Mouse (Mus musculus) adrenal gland (tissue): ENCODE measurements at regions not wholly inside any gene's neighbourhood (a gene's known extent, or its start where the extent isn't known, plus 50 kb on each side); places are given as distances from the start of the nearest gene placed in this dataset.
"Not testable (repeated sequence)": the region's sequence is repeated elsewhere in the genome, so short reads cannot be mapped to it uniquely, and the experiment has no call there.

ENCODE experiments used
- intact Hi-C: fragments of 180-260 bp; cut with DNase I; formaldehyde crosslinking; loops from one replicate; pipeline ENCODE4 v1.15.1; 2025

DNA sequence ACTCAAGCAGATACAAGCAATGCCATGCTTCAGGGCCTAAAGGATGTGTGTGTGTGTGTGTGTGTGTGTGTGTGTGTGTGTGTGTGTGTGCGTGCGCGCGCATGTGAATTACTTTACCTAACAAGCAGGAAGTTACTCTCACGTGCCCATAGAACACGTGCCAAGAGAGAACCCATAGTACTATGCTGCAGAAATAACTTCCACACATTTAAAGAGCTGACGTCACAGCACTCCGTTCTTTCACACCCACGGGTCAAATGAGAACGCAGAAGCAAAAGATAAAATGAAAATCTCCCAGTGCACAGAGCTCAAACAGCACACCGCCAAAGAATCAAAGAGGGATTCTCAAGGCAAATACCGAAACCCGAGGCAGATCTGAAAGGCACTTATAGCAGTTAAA lies 195.9 kb downstream of the Unc5cl start:
- intact Hi-C loops, result no loop called here

DNA sequence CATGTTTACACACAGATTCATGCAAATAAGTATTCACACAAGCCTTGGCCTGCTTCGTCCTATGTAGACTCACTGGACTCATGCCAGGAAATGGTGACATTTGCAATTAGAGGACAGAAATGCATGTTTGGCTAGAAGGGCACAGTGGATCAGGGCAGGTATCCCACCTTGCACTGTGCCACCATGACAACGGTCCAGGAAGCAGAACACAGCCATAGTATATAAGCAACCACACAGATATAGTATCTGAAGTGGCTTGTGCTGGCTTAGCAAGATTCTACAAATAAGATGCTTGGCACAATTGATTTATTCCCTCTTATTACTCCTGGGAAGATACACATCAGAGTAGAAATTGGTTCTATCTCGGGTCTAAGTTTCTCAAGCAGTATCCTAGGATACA lies 218.0 kb downstream of the Unc5cl start:
- intact Hi-C loops, result no loop called here

DNA sequence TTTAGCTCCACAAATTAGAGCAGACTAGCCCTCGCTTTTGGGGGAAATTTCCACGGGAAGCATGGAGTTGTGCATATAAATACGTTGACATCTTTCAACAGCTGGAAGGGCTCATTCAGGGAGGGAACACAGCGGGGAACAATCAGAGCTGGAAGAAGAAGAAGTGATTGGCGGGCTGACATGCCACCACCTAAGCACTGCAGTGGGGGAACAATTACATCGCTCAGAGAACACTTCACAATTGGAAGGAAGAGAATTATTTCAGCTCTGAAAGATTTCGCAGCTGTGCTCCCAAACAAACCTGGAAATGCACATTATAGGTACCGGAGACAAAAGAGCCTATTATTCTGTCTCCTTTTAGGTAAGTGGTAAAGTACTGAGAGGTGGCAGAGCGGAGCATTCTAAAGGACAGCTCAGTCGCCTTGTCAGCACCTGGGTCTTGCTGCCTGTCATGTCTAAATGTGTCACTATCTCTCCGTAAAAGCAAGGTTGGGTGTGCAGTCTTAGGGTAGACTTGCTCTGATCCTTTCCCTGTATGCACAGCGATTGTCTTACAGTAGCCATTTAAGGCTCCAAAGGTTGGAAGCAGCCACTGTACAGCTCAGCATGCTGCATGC lies 223.6 kb downstream of the Unc5cl start:
- intact Hi-C loops, result no loop called here

DNA sequence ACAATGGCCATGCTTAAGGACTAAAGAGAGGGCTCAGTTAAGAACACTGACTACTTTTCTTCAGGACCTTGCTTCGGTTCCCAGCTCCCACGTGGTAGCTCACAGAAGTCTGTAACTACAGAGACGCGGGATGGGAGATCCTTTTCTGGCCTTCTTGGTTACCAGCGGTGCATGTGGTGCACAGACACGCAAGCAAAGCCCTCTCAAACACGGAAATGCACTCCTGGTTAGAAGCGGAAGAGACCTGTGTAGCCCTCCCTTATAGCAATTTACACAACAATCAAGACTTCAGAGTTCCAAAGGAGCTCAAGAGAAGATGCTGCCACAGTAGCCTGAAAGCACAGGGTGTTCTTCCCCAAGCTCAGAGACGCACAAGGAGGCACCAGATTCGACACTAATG lies 225.6 kb downstream of the Unc5cl start:
- intact Hi-C loops, result no loop called here

DNA sequence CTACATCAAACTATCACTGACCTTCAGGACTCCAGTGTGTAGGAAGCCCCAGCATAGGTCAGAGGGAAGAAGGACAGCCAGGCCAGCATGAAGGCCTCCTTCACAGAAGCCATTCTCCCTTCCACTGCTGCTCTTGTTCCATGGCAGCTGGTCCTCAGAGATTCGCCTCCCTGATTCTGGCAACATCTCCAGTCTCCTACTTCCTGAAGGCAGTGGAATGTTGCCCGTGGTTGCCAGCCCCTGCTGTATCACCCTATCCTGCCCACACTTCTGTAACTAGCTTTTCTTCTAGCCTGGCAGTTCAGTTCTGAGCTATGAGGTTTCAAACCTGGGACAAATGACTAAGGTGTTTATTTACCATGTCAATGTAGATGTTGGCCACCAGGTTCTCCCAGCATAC lies 234.2 kb downstream of the Unc5cl start:
- intact Hi-C loops, result no loop called here

DNA sequence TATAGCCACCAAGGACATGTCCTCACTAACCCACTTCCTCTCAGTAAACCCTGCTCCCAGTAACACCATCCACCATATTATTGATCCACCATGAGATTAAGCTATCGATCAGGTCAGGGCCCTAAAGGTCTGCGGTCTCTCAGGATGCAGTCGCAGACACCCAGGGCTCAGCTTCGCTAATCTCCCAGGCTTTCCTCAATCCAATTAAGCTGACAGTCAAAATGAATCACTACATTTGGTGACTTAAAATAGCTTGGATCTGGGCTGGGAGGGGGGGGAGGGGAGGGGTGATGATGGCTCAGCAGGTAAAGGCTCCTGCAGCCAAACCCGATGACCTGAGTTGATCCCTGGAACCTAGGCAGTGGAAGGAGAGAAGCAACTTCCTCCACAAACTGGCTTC lies 233.7 kb upstream of the Lrfn2 start:
- intact Hi-C loops, result no loop called here

DNA sequence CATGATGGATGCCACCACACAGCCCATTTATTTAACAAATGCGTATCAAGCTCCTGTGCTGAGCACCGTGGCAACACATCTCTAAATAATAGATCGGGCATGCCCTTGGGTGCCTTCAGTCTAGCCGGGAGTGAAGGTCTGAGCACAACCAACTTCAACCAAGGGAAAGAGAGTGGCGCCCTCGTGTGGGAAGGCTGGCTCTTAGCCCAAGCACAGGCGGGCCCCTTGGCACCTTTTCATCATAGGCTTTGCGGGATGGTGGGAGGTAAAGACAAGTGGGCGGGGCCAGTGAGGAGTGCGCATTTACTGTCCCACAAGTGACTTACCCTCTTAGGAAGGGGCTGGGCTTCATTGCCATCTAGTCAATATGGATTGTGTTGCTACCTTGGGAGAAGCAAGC lies 231.6 kb upstream of the Lrfn2 start:
- intact Hi-C loops, result no loop called here

DNA sequence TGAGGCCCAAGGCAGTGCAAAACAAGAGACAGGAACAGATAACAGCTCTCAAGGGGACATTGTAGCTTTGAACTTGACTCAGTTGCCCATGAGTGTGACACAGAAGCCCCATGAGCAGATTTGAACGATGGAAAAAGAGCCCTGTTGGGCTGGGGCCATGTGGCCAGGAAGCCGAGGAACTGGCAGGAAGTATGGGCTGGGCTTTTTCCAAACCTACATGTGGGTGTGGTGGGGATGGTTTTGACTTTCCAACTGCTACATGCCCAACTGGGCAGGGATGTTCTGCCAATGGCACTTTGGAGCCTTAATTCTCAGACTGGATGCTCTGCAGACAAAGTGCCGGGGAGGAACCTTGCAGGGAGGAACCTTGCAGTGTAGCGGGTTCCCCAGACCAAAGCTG lies 211.7 kb upstream of the Lrfn2 start:
- intact Hi-C loops, result no loop called here

DNA sequence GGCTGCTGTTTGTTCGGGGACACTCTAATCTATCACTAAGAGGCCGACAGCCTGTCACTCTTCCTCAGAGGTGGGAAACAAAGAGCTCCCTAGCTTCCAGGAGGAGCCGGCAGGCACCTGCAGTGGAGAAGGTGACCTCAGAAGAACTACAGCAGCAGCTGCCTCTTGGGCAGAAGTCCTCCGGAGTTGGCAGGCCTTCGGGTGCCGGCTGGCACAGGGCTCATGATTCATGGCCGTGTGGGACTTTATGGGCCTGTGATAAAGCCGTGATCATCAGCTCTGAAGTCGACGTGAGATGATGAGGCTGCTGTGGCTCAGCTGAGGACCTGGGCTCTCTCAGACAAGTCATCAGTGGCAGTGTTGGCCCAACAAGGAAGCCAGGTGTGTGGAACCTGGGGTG lies 208.9 kb upstream of the Lrfn2 start:
- intact Hi-C loops, result no loop called here

DNA sequence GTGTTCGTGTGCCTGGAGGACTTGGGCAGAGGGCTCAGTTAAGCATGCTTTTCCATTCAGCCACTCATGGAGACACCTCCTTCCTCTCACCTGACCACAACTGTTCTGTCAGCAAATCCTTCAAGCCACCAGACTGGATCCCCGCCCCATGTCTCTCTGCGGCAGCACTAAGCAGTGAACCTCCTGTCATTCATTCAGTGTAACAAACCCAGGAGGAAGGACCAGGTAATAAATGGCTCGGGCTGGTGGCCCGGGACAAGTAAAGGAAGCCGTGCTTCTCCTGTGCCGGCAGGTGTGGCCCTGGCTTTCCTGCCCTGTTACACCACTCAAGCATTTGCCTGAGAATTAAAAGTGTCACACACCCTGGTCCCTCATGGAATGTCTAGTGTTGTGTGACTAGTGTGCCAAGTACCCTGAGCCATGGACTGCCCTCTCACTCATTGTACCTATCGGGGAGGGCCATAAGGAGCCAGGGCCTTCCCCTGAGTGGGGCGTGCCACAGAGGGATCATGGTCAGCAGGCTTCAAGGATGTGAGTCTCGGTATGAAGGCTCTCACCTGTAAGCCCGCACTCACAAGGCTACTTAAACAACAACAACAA lies 207.6 kb upstream of the Lrfn2 start:
- intact Hi-C loops, result no loop called here

DNA sequence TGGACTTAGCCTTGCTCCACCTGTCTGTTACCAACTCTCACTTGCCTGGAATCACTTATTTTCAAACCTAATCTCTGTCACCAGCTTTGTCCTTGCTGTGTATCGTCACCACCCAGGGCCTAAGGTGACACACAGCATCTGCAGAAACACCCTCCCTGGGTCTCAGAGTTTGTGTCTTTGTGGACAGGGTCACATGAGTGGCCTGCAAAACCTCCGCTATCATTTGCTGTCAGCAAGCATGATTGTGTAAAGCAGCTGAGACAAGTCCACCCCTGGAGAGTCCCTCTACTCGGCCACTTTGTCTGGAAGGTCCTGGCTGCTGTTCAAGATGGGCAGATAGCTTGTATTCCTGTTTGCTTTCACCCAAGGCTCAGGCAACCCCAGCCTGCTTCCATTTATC lies 205.7 kb upstream of the Lrfn2 start:
- intact Hi-C loops, result no loop called here

DNA sequence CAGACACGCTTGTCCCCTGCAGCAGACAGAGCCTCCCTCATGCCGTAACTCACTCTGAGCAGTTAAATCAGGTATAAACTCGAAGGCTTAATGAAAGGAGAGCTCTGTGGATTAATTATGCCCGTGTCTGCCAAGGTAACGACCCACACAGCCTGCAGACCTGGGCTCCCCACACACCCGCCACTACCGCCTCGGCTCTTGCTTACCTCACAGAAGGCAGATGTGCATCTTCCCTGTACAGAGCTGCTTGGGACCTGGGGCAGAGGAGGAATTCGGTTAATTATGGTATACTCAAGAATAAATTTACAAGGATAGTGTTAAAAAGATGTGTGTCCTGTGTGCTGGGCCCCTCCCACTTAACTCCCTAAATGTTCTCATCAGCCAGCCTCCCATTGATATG lies 198.4 kb upstream of the Lrfn2 start:
- intact Hi-C loops, result no loop called here

DNA sequence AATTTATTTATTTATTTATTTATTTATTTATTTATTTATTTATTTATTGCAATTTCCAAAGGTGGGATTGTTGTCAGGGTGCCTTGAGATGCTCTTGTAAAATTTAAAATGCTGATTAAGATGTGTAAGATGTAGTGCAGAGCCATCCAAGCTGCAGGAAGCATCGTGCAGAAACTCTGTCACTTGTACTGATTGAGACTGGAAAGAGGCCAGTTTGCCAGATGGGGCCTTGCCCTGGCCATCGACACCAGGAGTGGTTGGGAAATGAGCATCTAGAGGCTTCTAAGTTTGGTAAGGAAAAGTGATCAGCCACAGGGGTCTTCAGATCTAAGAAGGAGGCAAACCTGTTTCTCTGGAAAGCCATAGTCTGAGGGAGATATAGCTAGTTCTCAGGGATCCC lies 195.0 kb upstream of the Lrfn2 start:
- intact Hi-C loops, result not testable (repeated sequence)

DNA sequence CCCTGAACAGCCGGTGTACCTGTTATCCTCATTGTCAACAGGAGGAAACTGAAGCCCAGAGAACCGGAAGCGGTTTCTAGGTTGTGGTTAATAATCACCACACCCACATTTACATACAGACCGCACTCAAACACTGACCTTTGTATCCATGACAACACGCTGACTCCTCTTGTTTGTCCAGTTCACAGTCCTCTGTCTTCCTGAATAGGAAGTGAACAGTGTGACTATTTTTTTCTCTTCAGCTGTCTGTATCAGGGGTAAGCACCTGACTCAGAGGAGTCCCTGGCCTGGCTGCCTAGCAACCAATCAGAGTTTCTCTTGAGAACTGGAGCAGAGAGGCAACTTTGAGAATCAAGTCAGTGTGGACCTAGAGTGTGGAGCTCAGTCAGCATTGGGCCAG lies 193.5 kb upstream of the Lrfn2 start:
- intact Hi-C loops, result no loop called here

DNA sequence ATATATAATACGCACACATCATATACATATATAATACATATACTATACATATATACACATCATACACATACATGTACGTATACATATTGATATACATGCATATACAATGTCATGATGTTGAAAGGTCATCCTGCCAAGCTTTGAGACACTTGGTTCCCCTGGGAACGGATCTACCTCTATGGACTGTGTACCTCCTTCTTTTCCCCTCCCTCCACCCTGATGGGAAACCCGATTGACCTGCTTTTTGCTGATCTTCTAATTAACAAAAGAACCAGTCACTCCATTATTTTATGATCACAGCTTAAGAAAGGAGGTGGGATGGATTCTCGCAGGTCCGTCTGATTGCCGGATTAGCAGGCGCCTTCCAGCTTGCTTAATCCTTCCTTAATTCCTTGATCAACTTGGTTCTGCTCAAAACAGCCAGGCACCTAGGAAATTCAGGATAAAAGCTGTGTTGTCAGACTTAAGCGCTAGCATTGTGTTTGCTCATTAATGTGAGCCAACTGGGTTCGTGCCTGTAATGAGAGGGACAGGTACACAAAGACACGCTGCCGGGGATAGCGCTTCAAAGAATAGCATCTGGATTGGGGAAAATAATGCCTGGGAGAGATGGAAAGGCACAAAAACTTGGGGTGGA lies 189.3 kb upstream of the Lrfn2 start:
- intact Hi-C loops, result no loop called here

DNA sequence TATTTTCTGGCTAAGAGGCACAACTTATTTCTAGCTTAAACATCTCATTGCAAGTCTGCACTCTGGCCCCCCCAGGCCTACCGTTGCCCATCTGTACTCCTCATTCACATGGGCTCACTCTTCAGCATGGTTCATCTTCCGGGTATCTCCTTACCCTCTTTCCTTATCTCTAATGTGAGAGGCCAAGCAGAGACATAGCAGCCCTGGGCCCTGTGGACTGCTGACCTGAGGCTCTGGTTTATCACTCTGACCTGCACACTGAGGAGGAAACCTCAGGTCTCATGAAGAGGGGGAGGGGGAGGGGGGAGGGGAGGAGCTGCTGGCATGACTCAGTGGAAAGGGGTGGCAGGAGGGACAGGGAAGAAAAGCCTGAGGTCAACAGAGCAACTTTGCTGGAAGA lies 162.1 kb upstream of the Lrfn2 start:
- intact Hi-C loops, result no loop called here

DNA sequence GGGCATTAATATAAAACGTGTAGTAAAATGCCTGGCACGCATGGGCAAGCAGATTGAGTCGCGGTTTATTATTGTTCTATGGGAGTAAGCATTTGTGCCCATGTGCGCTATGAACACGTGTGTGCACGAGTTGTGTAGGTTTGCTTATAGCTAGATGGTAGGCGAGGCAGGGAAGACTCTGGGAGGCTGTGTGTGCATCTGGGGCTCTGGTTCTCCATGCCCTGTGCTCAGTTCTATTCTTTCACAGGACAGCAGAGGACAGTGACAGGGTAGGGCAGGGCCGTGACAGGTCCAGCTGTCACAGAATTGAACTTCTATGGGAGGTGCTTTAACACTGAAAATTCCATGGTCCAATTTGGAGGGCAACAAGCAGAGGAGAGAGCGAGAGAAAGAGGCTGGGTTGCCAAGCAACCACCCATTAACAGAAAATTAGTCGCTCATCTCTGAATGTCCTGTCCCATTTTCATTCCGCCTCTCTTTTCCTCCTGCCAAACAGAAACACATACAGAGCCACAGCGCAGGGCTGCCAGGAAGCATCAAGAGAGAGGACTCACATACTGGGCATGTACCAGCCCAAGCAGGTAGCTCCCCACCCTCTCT lies 160.4 kb upstream of the Lrfn2 start:
- intact Hi-C loops, result no loop called here

DNA sequence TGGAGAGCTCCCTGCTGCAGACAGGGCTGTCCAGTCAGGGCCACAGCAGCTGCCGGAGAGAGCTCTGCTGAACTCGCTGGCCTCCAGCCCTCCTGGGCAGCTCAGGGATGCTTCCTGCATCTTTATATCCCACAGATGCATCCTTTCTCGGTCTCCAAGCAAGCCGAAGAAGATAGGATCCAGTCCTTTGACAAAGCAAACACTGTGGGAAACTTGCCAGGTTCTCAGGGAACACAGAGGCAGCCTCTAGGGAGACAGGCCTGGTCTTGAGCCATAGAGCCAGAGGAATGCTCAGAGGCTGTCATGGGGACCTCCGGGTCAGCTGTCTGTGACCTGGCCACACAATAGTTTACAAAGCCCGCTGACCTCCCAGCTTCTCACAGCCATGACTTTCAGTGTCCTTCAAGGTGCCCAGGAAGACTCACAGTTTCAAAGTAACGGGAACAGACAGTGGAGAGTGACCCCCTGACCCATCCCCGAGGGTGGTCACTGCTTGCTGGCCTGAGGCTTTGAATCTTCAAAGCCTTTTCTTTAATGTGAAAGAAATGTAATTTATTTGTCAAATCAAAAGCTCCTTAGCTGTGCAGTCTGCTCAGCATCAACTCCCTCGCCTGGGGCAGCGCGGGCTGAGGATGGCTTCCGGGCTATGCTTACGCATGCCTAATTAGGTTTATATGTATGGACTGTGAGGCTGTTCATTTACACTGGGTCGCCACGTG lies 157.8 kb upstream of the Lrfn2 start:
- intact Hi-C loops, result no loop called here

DNA sequence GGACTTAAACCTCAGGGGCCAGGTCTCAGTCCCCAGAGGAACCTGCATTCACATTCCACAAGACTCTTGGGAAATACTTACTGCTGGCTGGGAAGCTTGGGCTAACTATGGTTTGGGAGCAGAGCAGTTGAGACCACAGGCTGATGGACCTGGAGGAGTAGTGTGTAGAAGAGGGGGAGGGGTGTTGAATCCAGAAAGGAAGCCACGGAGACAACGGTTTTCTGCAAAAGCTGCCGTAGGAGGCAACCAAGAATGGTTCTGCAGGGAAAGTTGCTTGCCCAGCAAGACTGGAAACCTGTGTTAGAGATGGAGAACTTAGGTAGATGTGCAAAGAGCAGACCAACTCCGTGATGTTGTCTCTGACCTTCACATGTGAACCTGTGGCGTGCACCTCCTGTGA lies 156.7 kb upstream of the Lrfn2 start:
- intact Hi-C loops, result no loop called here

DNA sequence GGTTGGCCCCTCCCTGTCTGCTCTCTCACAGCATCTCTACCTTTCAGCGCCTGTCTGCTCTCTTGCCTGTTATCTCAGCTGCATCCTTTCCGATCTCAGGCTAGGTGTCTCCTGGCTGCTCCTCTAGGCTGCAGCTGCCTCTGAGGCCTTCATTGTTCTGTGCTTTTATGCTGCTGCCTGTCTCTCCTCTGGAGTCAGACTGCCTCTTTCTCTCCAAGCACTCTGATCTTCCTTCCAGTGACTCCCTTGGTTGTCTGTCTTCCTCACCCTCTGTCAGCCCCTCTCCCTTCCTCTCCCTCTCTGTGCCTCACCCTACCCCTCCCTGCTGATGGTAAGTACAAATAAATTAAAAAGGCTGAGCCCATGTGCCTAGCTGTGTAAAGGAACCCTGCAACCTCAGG lies 155.7 kb upstream of the Lrfn2 start:
- intact Hi-C loops, result no loop called here

DNA sequence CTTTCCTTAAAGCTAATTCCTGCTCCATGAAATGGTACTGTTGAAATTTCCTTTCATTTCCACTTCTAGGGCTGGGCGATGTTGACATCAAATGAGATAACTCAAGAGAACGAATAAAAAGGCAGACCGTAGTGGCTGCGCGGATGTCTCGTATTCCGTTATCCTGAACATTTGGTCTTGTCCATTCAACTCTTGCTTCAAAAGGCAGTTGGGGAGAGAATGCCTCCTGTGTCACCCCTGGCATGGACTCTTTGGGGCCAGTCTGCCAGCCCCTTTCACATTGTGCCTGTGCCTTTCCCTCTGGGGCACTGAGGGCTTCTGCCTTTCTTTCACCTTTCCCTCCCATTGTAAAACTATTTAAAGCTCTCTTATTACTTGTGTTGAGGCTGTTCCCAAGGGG lies 152.0 kb upstream of the Lrfn2 start:
- intact Hi-C loops, result no loop called here

DNA sequence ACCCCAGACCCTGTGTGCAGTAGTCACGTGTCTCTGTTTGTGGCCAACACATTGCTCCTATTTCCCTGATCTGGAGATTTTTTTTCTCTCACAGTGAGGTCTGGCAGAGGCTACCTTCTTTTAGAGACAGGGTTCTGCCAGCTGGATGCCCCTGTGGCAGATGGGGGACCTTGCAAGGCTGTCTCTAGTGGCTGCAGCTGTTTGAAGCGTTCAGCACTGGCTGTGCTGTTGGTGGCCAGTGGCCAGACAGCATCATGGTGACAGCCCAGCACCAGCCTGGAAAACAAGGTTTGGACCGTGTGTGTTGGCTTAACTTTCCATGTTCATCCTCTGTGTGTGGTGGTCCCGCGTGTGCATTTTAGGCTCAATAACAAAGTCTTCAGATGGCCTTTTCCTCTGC lies 147.8 kb upstream of the Lrfn2 start:
- intact Hi-C loops, result no loop called here
